Mouse (Mus musculus) MEL (cell line): ENCODE data around the gene Spem2.

Source experiments
- CTCF ChIP-seq, 3 experiments: IDR thresholded peaks in 2 of 3; conservative IDR thresholded peaks in 1 of 3; 2 replicates each; pipeline ENCODE4 v1.5.1; 2011 to 2012; ENCODE audit warnings: low read length in 3 of 3, low read depth in 2 of 3, mild to moderate bottlenecking in 2 of 3, improper control_type of control experiment in 1 of 3, inconsistent platforms in 1 of 3, mixed read lengths in 1 of 3, moderate library complexity in 1 of 3; ENCODE audit not compliant: control insufficient read depth in 1 of 3, insufficient read depth in 1 of 3, poor library complexity in 1 of 3, severe bottlenecking in 1 of 3
- ETS1 ChIP-seq: IDR thresholded peaks from 2 replicates; pipeline ENCODE4 v1.6.1; 2012; ENCODE audit warnings: low read depth, mild to moderate bottlenecking, inconsistent platforms, low read length, improper control_type of control experiment, moderate library complexity
- MAX ChIP-seq: IDR thresholded peaks from 2 replicates; pipeline ENCODE4 v1.6.1; 2011; ENCODE audit warnings: low read length, improper control_type of control experiment
- POLR2A ChIP-seq, 2 experiments: IDR thresholded peaks; 2 replicates each; pipeline ENCODE4 v1.6.1; 2011 to 2012; ENCODE audit warnings: low read length in 2 of 2, mild to moderate bottlenecking in 2 of 2, control low read depth in 1 of 2, improper control_type of control experiment in 1 of 2, low read depth in 1 of 2, moderate library complexity in 1 of 2; ENCODE audit not compliant: control insufficient read depth in 1 of 2, insufficient read depth in 1 of 2, poor library complexity in 1 of 2
- RCOR1 ChIP-seq: IDR thresholded peaks from 2 replicates; pipeline ENCODE4 v1.6.1; 2012; ENCODE audit warnings: low read depth, mild to moderate bottlenecking, inconsistent platforms, low read length, improper control_type of control experiment
- UBTF ChIP-seq: IDR thresholded peaks from 2 replicates; pipeline ENCODE4 v1.6.1; 2012; ENCODE audit warnings: low read depth, mild to moderate bottlenecking, inconsistent platforms, low read length, improper control_type of control experiment, moderate library complexity, borderline replicate concordance; ENCODE audit not compliant: insufficient read depth
- ZC3H11A ChIP-seq: IDR thresholded peaks from 2 replicates; pipeline ENCODE4 v1.6.1; 2012; ENCODE audit warnings: low read depth, mild to moderate bottlenecking, inconsistent platforms, low read length, improper control_type of control experiment

DNA sequence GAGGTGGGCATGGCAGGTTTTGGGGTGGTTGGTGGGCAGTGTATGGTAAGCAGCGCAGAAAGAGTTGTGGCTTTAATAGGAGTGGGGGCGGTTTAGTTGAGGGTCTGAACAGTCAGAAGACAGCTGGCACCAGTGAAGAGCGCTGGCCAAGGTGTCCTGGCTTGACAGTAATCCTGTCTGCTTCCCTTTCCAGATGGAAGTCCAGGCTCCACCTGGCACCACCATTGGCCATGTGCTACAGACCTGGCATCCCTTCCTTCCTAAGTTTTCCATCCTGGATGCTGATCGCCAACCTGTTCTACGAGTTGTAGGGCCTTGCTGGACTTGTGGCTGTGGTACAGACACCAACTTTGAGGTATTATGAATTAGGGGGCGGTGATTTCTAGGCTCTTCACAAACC is 29.8 kb upstream of the Spem2 start:
- no peak for TF ChIP-seq POLR2A (IDR thresholded peaks at IDR 0.05; ENCODE audit: control insufficient read depth in 1 of 2, insufficient read depth in 1 of 2, low read depth in 1 of 2, low read length in 2 of 2, poor library complexity in 1 of 2)
- no peak for TF ChIP-seq ZC3H11A
- no peak for TF ChIP-seq MAX
- TF ChIP-seq UBTF, result no peak
- no peak for TF ChIP-seq ETS1
- TF ChIP-seq CTCF (IDR thresholded peaks at IDR 0.05 in 2 of 3, conservative IDR thresholded peaks at IDR 0.05 in 1 of 3; ENCODE audit: control insufficient read depth in 1 of 3, insufficient read depth in 1 of 3, low read depth in 2 of 3, low read length in 3 of 3, poor library complexity in 1 of 3, severe bottlenecking in 1 of 3), result no peak
- no peak for TF ChIP-seq RCOR1
